Mouse (Mus musculus) MEL (cell line): ENCODE results near the gene Chd1l. TPM values are rescaled to one million over a fixed set of nuclear protein-coding genes. Genes with fewer than 3 reads are reported as not detected.

Source experiments
- DNase-seq: peaks from one replicate; pipeline ENCODE4 v3.0.0; 2011; ENCODE audit warnings: low read depth, low spot score
- H3K27ac ChIP-seq: 2 replicates; pipeline ENCODE4 v1.5.1; 2012; ENCODE audit warnings: low read depth, mild to moderate bottlenecking, control low read depth, low read length, moderate library complexity; ENCODE audit not compliant: control insufficient read depth
- H3K27me3 ChIP-seq, 2 experiments: fragments of 150-350 bp in 1 of 2; sonication (generic) in 1 of 2; 2 replicates each; pipeline ENCODE4 v1.6.1; 2012; ENCODE audit warnings: low read length in 2 of 2, mild to moderate bottlenecking in 2 of 2, improper control_type of control experiment in 1 of 2, moderate library complexity in 1 of 2; ENCODE audit not compliant: insufficient read depth in 2 of 2, control insufficient read depth in 1 of 2
- H3K36me3 ChIP-seq, 2 experiments: 2 replicates each; pipeline ENCODE4 v1.6.1; 2012 to 2014; ENCODE audit warnings: low read length in 2 of 2, improper control_type of control experiment in 1 of 2, inconsistent platforms in 1 of 2, mild to moderate bottlenecking in 1 of 2; ENCODE audit not compliant: insufficient read depth in 2 of 2, control insufficient read depth in 1 of 2
- H3K4me1 ChIP-seq, 2 experiments: fragments of 150-350 bp in 1 of 2; sonication (generic) in 1 of 2; 2 replicates each; pipeline ENCODE4 v1.6.1; 2012; ENCODE audit warnings: low read length in 2 of 2, improper control_type of control experiment in 1 of 2, mild to moderate bottlenecking in 1 of 2; ENCODE audit not compliant: insufficient read depth in 2 of 2, control insufficient read depth in 1 of 2
- H3K4me3 ChIP-seq, 2 experiments: fragments of 150-350 bp in 1 of 2; sonication (generic) in 1 of 2; 2 replicates each; pipeline ENCODE4 v1.5.1; 2012; ENCODE audit warnings: low read depth in 2 of 2, low read length in 2 of 2, mild to moderate bottlenecking in 2 of 2, moderate library complexity in 2 of 2, control low read depth in 1 of 2, improper control_type of control experiment in 1 of 2; ENCODE audit not compliant: control insufficient read depth in 1 of 2, insufficient read depth in 1 of 2
- H3K79me2 ChIP-seq: 2 replicates; pipeline ENCODE4 v1.6.1; 2012; ENCODE audit warnings: mild to moderate bottlenecking, low read length, moderate library complexity; ENCODE audit not compliant: control insufficient read depth, poor library complexity, insufficient read depth
- H3K9ac ChIP-seq: 2 replicates; pipeline ENCODE4 v1.6.1; 2012; ENCODE audit warnings: low read depth, mild to moderate bottlenecking, control low read depth, low read length, moderate library complexity; ENCODE audit not compliant: control insufficient read depth, poor library complexity, severe bottlenecking
- H3K9me3 ChIP-seq: fragments of 150-350 bp; sonication (generic); replicated peaks from 2 replicates; pipeline ENCODE4 v1.6.1; 2012; ENCODE audit warnings: mild to moderate bottlenecking, low read length, improper control_type of control experiment, moderate library complexity; ENCODE audit not compliant: insufficient read depth
- BHLHE40 ChIP-seq: IDR thresholded peaks from 2 replicates; pipeline ENCODE4 v1.6.1; 2012; ENCODE audit warnings: low read depth, mild to moderate bottlenecking, inconsistent platforms, low read length, improper control_type of control experiment, borderline replicate concordance
- CHD1 ChIP-seq: IDR thresholded peaks from 2 replicates; pipeline ENCODE4 v1.6.1; 2012; ENCODE audit warnings: low read depth, mild to moderate bottlenecking, inconsistent platforms, low read length, improper control_type of control experiment
- ETS1 ChIP-seq: IDR thresholded peaks from 2 replicates; pipeline ENCODE4 v1.6.1; 2012; ENCODE audit warnings: low read depth, mild to moderate bottlenecking, inconsistent platforms, low read length, improper control_type of control experiment, moderate library complexity
- GATA1 ChIP-seq: IDR thresholded peaks from 2 replicates; pipeline ENCODE4 v1.6.1; 2011; ENCODE audit warnings: low read depth, low read length, improper control_type of control experiment
- JUND ChIP-seq: IDR thresholded peaks from 2 replicates; pipeline ENCODE4 v1.6.1; 2011; ENCODE audit warnings: low read depth, mild to moderate bottlenecking, improper control_type of control experiment, low read length
- KAT2A ChIP-seq: conservative IDR thresholded peaks from 2 replicates; pipeline ENCODE4 v1.6.1; 2012; ENCODE audit warnings: low read depth, low read length, improper control_type of control experiment, inconsistent platforms
- MAFK ChIP-seq: IDR thresholded peaks from 2 replicates; pipeline ENCODE4 v1.6.1; 2011; ENCODE audit warnings: low read depth, mild to moderate bottlenecking, low read length, improper control_type of control experiment, borderline replicate concordance
- MXI1 ChIP-seq: IDR thresholded peaks from 2 replicates; pipeline ENCODE4 v1.6.1; 2011; ENCODE audit warnings: mild to moderate bottlenecking, low read depth, low read length, improper control_type of control experiment
- MYB ChIP-seq: IDR thresholded peaks from 2 replicates; pipeline ENCODE4 v1.6.1; 2011; ENCODE audit warnings: mild to moderate bottlenecking, low read depth, low read length, improper control_type of control experiment
- NRF1 ChIP-seq: IDR thresholded peaks from 2 replicates; pipeline ENCODE4 v1.6.1; 2014; ENCODE audit warnings: low read depth, mild to moderate bottlenecking, inconsistent platforms, low read length, improper control_type of control experiment, moderate library complexity; ENCODE audit not compliant: poor library complexity, insufficient read depth, severe bottlenecking
- POLR2A ChIP-seq, 2 experiments: IDR thresholded peaks; 2 replicates each; pipeline ENCODE4 v1.6.1; 2011 to 2012; ENCODE audit warnings: low read length in 2 of 2, mild to moderate bottlenecking in 2 of 2, control low read depth in 1 of 2, improper control_type of control experiment in 1 of 2, low read depth in 1 of 2, moderate library complexity in 1 of 2; ENCODE audit not compliant: control insufficient read depth in 1 of 2, insufficient read depth in 1 of 2, poor library complexity in 1 of 2
- RCOR1 ChIP-seq: IDR thresholded peaks from 2 replicates; pipeline ENCODE4 v1.6.1; 2012; ENCODE audit warnings: low read depth, mild to moderate bottlenecking, inconsistent platforms, low read length, improper control_type of control experiment
- SIN3A ChIP-seq: IDR thresholded peaks from 2 replicates; pipeline ENCODE4 v1.6.1; 2012; ENCODE audit warnings: low read length, improper control_type of control experiment, inconsistent platforms
- SMC3 ChIP-seq: IDR thresholded peaks from 2 replicates; pipeline ENCODE4 v1.6.1; 2011; ENCODE audit warnings: low read depth, low read length, improper control_type of control experiment
- TAL1 ChIP-seq: IDR thresholded peaks from 2 replicates; pipeline ENCODE4 v1.6.1; 2012; ENCODE audit warnings: mild to moderate bottlenecking, inconsistent platforms, low read length, moderate library complexity, mixed read lengths
- TBP ChIP-seq: IDR thresholded peaks from 2 replicates; pipeline ENCODE4 v1.8.0; 2011; ENCODE audit warnings: low read depth, low read length, improper control_type of control experiment
- UBTF ChIP-seq: IDR thresholded peaks from 2 replicates; pipeline ENCODE4 v1.6.1; 2012; ENCODE audit warnings: low read depth, mild to moderate bottlenecking, inconsistent platforms, low read length, improper control_type of control experiment, moderate library complexity, borderline replicate concordance; ENCODE audit not compliant: insufficient read depth
- USF1 ChIP-seq: IDR thresholded peaks from 2 replicates; pipeline ENCODE4 v1.6.1; 2014; ENCODE audit warnings: low read depth, mild to moderate bottlenecking, inconsistent platforms, low read length, improper control_type of control experiment, moderate library complexity
- USF2 ChIP-seq, 2 experiments: IDR thresholded peaks; 2 replicates each; pipeline ENCODE4 v1.6.1; 2011 to 2012; ENCODE audit warnings: improper control_type of control experiment in 2 of 2, low read length in 2 of 2, borderline replicate concordance in 1 of 2, inconsistent platforms in 1 of 2, low read depth in 1 of 2, mild to moderate bottlenecking in 1 of 2; ENCODE audit not compliant: insufficient read depth in 1 of 2
- ZKSCAN1 ChIP-seq: IDR thresholded peaks from 2 replicates; pipeline ENCODE4 v1.6.1; 2012; ENCODE audit warnings: low read depth, mild to moderate bottlenecking, inconsistent platforms, low read length, improper control_type of control experiment, moderate library complexity
- ZMIZ1 ChIP-seq: IDR thresholded peaks from 2 replicates; pipeline ENCODE4 v1.6.1; 2012; ENCODE audit warnings: low read depth, mild to moderate bottlenecking, inconsistent platforms, low read length, improper control_type of control experiment, moderate library complexity
- polyA plus RNA-seq, 2 experiments: library from polyadenylated mRNA; stranded (reverse) in 1 of 2; unstranded in 1 of 2; fragments of >175 nt in 1 of 2; fragments of >200 nt in 1 of 2; gene quantifications; 2 replicates each; pipeline versions ENCODE4 v1.2.1 to v1.2.4; 2012; ENCODE audit warnings: low replicate concordance in 2 of 2, low read depth in 1 of 2; ENCODE audit not compliant: insufficient read length in 2 of 2, insufficient read depth in 1 of 2, missing spikeins in 1 of 2
- total RNA-seq: library from RNA; depleted of rRNA; stranded (reverse); fragments of 300-350 nt; gene quantifications from 2 replicates; pipeline ENCODE4 v1.2.3, GENCODE M21; 2012

Gene Chd1l
- total and polyA plus RNA-seq, 3 experiments: 59.1 to 70.5 TPM; not detected in 1

- no peak for TF ChIP-seq ZMIZ1
- no peak for TF ChIP-seq TAL1
- TF ChIP-seq GATA1: 0 out of 2 replicates have a peak, but pooled peaks have one; percentile 18
- TF ChIP-seq MXI1: no peak
- TF ChIP-seq, all 39 proteins: peak for 1
- no peaks in the 10 kb centered on the region; the same call in 1 of the 2 replicates for H3K79me2 ChIP-seq
- H3K27ac ChIP-seq: no peak overlapping the region
- H3K27me3 ChIP-seq: peaks cover 6% of the 10 kb centered on the region in 2 experiments; a peak in 3 of 4 replicates
- H3K36me3 ChIP-seq: peaks cover 0 to 9% of the 10 kb centered on the region in 2 experiments; a peak in 2 of 4 replicates
- H3K4me3 ChIP-seq: no peak overlapping the region
- no peak overlapping the region for H3K9ac ChIP-seq
- no peaks in the 10 kb centered on the region for H3K9me3 ChIP-seq
- no peak for DNase-seq
- H3K4me1 ChIP-seq: peaks cover 3 to 10% of the 10 kb centered on the region in 2 experiments; a peak in 3 of 4 replicates
Measured at GRCm38 (mm10) chr3:97615154-97615553, 5.2 kb upstream of the Chd1l start.

GRCm38 (mm10) chr3:97611021-97611420 lies 1.0 kb upstream of the Chd1l start:
- Histone ChIP-seq H3K36me3 (peaks cover 0 to 14% of the 10 kb centered on the region in 2 experiments; a peak in 2 of 4 replicates), H3K27ac (no peak overlapping the region), H3K79me2 (peaks cover 25% of the 10 kb centered on the region), H3K4me1 (peaks cover 4 to 11% of the 10 kb centered on the region in 2 experiments), H3K4me3 (no peak overlapping the region), H3K9ac (no peak overlapping the region), H3K27me3 (no peaks in the 10 kb centered on the region), H3K9me3 (no peaks in the 10 kb centered on the region)
- DNase-seq: no peak
- TF ChIP-seq TBP (no peak), ZKSCAN1 (no peak), POLR2A (IDR thresholded peaks at IDR 0.05; ENCODE audit: control insufficient read depth in 1 of 2, insufficient read depth in 1 of 2, low read depth in 1 of 2, low read length in 2 of 2, poor library complexity in 1 of 2) (no peak), BHLHE40 (no peak), MYB (no peak), USF2 (IDR thresholded peaks at IDR 0.05; ENCODE audit: borderline replicate concordance in 1 of 2, insufficient read depth in 1 of 2, low read depth in 1 of 2, low read length in 2 of 2) (no peak), NRF1 (no peak), SMC3 (no peak), TAL1 (no peak), JUND (no peak), UBTF (no peak), USF1 (no peak), KAT2A (no peak), SIN3A (no peak), ETS1 (no peak), MAFK (no peak), RCOR1 (no peak), CHD1 (no peak)
